ENCODE assay signal across 8 mouse cellular contexts in genomic region chr9:65293973-65294715, GRCm38 (mm10). TPM values are rescaled to one million over a fixed set of nuclear protein-coding genes. Genes with fewer than 3 reads are reported as not detected.
DNase-seq lines count a peak whose midpoint lies in the region; ATAC-seq lines count a peak whose summit lies in the region.

TSS of gene Clpx (plus strand) at chr9:65294260.

- ATAC-seq in hindbrain, embryonic 11.5 days (ENCODE audit: low FRiP score) = peak; percentile 96

- H3K27me3 ChIP-seq in hindbrain, embryonic 11.5 days (ENCODE audit: control insufficient read depth, insufficient read depth, low read length) = no peaks in the 10 kb centered on the region

- H3K27ac ChIP-seq in hindbrain, embryonic 11.5 days (ENCODE audit: low read depth, low read length) = peak within 1 kb of the TSS; percentile 40; the same call in 1 of the 2 replicates

- no peaks in the 10 kb centered on the region for H3K36me3 ChIP-seq in hindbrain, embryonic 11.5 days (ENCODE audit: control insufficient read depth, insufficient read depth, low read length)

- H3K4me3 ChIP-seq in hindbrain, embryonic 11.5 days (ENCODE audit: low read depth, low read length) = peak within 1 kb of the TSS; percentile 87

- DNase-seq in Muller cell, postnatal 12 days (ENCODE audit: inconsistent ontology term) = peak; percentile 100
- DNase-seq in cerebellum, adult 9-11 months = peak; percentile 98
- DNase-seq in frontal cortex, adult 2 months (ENCODE audit: extremely low spot score in 1 of 2, low spot score in 1 of 2) = peak; percentile 92 to 99
- peak; percentile 100 for DNase-seq in hindbrain, embryonic 11.5 days (ENCODE audit: low spot score)
- DNase-seq in layer of hippocampus, postnatal 10 days (ENCODE audit: low spot score in 2 of 2) = peak; percentile 97 to 98
- DNase-seq in lung, postnatal 10 days = peak; percentile 99
- DNase-seq in ovary, postnatal 36 days (ENCODE audit: low spot score) = peak; percentile 98
- peak; percentile 98 for DNase-seq in thymus, postnatal 25 days

- H3K9me3 ChIP-seq in hindbrain, embryonic 11.5 days (ENCODE audit: control insufficient read depth, low read length) = no peaks in the 10 kb centered on the region

- H3K9ac ChIP-seq in hindbrain, embryonic 11.5 days (ENCODE audit: low read depth, low read length) = peak within 1 kb of the TSS; percentile 88

- under 1% methylated on average over 70 of the region's 71 CpGs for WGBS in hindbrain, embryonic 11.5 days

- H3K4me1 ChIP-seq in hindbrain, embryonic 11.5 days (replicated peaks; ENCODE audit: control insufficient read depth, insufficient read depth, low read length) = no peaks in the 10 kb centered on the region

- peak within 1 kb of the TSS; percentile 74 for H3K4me2 ChIP-seq in hindbrain, embryonic 11.5 days (replicated peaks; ENCODE audit: low read depth, low read length)

RNA-seq across cellular contexts. Expression of gene Clpx, which starts in this region (rescaled TPM):
- polyA plus RNA-seq in frontal cortex, adult 2 months (2012; rRNA removed) = 19.1 and 22.2 TPM in 2 replicates
- 47.5 and 51.9 TPM in 2 replicates for polyA plus RNA-seq in hindbrain, embryonic 11.5 days (2014; fragmentation: Nextera tagmentation; extraction: Ambion mirVana)
- total RNA-seq in layer of hippocampus, postnatal 10 days (2021) = 10 to 100 TPM; 27.8 to 31.6 TPM

Comparison
In these comparisons a context has a peak if more than half of its experiments do, and no peak if none do; other contexts are left out.
1. Peak in every context shown above with its lines: DNase-seq, ATAC-seq, H3K4me3 ChIP-seq and H3K27ac ChIP-seq.